Mouse (Mus musculus): ENCODE results near the gene Zbtb25.

Zbtb25 gene

DNA sequence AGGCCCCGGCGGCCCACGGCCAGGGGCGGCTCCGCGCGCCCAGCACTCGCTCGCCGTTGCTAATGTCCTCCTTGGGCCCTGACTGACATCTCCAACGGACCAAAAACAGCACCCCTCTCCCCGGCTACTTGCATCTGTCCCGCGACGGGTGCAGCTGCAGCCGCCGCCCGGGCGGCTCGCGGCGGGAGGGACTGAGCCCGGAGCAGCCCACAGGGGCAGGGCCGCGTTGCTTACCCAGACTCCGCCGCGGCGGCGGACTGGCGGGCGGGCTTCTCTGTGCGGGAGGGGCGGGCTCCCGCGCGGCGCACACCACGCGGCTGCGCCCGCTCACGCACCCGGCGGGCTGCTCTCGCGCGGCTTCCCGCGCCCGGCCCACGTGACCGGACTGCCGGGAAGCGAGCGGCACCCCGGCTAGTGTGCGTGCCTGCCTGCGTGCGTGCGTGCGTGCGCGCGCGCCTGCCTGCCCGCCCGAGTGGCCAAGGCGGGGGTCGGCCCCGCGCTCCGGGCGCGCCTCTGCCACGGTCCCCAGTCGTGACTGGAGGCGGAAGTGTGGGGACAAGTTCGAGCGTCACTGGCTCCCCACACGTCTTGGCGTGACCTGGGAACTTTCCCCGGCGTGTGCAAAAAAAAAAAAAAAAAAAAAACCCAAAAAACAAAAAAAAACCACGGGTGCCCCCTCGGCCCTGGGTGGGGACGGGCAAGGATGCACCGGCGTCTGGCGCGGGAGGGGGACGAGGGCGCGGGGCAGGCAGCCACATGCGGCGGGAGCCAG, at the start of gene Zbtb25:
Gene Zbtb25, minus strand, starts transcription at position 397 of the 772 bp plus-strand sequence.
- DNase-seq = peak; percentile 80

DNA sequence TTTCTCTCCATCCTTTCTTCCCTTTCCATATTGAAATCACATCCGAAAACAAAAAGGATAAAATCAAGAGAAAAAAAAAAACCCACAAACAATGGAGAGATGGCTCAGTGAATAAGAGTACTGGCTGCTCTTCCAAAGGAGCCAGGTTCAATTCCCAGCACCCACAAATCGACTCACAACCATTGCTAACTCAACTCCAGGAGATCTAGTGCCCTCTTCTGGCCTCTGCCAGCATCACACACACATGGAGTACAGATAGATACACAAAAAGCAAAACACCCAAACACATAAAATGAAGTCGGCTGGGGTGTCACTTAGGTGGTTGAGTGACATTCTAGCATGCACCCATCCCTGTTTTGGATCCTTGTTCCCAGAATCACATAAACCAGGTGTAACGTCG, 48.9 kb upstream of the Zbtb25 start:
- DNase-seq = no peak

DNA sequence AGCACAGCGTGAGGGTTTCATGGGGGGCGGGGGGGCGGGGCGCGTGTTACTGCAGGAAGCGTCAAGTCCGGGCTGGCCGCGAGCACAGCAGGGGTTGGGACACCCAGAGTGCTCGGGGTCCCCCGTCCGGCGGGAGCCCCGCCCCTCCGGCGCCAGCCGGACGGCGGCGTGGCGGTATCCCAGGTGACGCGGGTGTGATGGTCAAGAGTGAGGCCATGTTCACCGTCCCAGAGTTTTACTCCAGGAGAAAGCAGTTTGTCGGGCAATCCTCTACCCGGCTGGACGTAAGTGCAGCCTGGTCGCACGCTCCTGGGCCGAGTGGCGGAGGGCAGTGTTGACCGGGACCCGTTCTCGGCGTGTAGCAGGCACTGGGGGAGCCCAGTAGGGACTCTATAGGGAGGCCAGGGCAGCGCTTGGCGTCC, 48.0 kb upstream of the Zbtb25 start, which contains the start of gene Ppp1r36:
Gene Ppp1r36, plus strand, starts transcription at position 106 of the 422 bp plus-strand sequence.
- DNase-seq = peak; percentile 46

DNA sequence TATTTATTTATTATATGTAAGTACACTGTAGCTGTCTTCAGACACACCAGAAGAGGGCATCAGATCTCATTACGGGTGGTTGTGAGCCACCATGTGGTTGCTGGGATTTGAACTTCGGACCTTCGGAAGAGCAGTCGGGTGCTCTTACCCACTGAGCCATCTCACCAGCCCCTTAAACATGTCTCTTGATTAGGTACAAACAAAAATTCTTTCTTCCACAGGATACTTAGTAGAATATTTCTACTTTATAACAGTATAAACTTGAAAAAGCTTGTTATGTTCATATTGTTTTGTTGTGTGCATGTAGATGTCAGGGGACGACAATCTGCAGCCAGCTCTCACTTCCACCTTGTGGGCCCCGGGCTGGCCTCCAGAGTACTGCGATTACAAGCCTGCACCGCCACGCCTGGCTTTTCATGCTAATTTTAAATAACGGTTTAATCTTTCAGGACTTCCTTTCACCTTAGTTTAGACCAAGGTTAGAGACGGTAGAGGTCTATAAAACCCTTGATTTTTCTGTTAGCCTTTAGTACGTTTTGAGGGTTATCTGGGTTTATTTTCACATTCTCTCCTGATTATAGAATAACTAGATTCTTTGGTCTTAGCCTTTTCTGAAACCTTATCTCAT, 46.1 kb upstream of the Zbtb25 start:
- no peak for DNase-seq

DNA sequence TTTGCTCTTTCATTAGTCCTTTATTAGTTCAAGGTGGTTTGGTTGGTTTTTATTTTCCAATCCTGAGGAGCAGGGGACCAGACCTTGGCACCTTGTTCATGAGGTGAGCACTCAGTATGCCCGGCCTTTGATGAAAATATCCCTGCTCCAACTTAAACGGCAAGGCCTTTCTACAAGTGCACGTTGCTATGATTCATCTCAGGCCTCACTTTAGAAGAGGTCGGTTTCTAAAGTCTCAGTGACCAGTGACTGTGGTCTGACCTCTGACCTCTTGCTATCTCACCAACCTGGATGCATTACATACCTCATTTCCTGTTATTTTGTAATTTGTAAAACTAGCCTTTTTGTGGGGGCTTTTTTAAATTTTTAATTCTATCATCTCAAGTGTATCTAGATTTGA, 39.8 kb upstream of the Zbtb25 start:
- DNase-seq = no peak

DNA sequence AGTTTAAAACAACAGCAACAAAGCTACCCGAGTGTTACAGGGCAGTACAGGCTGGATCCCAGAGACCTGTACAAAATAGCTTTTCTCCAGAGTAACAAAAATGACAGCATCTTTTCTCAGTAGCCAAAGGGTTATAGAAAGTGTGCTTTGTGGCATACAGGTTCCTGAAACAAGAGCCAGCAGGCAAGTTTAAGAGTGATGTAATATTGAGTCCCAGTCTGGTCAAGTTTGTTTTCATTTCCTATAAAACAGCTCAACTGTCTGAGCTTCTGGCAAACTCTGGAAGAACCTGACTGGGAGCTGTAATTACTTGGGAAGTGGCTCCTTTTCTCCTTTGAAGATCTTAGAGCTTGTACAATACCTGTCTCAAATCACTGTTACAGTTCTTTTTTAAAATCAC, 37.8 kb upstream of the Zbtb25 start:
- no peak for DNase-seq

DNA sequence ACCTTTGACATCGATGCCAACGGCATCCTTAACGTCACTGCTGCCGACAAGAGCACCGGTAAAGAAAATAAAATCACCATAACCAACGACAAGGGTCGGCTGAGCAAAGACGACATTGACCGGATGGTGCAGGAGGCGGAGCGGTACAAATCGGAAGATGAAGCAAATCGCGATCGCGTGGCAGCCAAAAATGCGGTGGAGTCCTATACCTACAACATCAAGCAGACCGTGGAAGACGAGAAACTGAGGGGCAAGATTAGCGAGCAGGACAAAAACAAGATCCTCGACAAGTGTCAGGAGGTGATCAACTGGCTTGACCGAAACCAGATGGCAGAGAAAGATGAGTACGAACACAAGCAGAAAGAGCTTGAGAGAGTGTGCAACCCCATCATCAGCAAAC, 36.6 kb upstream of the Zbtb25 start:
- DNase-seq = peak; percentile 7

DNA sequence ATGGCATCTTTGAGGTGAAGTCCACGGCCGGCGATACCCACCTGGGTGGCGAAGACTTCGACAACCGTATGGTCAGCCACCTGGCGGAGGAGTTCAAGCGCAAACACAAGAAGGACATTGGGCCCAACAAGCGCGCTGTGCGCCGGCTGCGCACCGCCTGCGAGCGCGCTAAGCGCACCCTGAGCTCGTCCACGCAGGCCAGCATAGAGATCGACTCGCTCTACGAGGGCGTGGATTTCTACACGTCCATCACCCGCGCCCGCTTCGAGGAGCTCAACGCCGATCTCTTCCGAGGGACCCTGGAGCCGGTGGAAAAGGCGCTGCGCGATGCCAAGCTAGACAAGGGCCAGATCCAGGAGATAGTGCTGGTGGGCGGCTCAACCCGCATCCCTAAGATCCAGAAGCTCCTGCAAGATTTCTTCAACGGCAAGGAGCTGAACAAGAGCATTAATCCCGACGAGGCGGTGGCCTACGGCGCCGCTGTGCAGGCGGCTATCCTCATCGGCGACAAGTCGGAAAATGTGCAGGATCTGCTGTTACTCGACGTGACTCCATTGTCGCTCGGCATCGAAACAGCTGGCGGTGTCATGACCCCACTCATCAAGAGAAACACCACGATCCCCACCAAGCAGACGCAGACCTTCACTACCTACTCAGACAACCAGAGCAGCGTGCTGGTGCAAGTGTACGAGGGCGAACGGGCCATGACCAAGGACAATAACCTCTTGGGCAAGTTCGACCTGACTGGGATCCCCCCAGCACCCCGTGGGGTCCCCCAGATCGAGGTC, 36.0 kb upstream of the Zbtb25 start:
- peak; percentile 49 for DNase-seq

DNA sequence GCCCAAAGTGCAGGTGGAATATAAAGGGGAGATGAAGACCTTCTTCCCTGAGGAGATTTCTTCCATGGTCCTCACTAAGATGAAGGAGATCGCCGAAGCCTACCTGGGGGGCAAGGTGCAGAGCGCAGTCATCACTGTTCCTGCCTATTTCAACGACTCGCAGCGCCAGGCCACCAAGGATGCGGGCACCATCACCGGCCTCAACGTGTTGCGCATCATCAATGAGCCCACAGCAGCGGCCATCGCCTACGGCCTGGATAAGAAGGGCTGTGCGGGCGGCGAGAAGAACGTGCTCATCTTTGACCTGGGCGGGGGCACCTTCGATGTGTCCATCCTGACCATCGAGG, 35.4 kb upstream of the Zbtb25 start:
- DNase-seq = no peak

DNA sequence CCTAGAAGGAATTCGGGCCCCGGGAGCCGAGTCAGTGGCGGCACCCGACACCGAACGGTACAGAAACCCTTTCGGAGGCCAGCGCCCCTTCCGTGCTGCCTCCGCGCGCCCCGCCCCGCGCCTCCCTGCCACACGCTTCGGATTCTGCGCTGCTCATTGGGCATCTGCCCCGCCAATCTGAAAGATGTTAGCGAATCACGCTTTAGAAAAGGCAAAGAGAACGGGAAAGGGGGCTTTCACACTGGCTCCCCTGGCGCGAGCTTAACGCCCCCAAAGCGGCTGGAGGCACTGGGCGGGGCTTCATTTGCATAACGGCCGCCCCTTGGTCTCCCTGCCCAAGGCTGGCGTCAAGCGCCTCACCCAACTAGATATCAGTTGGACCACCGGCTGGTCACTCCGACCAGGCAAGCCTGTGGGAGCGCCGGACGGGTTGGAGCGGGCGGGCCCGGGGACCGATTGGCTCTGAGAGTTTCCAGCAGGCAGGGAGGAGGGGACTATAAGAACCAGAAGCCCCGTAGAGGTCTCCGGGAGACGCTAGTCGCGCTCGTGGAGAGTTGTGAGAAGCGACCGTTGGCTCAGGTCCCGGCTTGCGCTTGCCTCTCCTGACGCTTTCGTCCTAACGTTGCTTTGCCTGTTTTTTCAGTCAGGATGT, 34.6 kb upstream of the Zbtb25 start, which contains the start of gene Hspa2:
Gene Hspa2, plus strand, starts transcription at position 291 of the 652 bp plus-strand sequence.
- peak; percentile 100 for DNase-seq

DNA sequence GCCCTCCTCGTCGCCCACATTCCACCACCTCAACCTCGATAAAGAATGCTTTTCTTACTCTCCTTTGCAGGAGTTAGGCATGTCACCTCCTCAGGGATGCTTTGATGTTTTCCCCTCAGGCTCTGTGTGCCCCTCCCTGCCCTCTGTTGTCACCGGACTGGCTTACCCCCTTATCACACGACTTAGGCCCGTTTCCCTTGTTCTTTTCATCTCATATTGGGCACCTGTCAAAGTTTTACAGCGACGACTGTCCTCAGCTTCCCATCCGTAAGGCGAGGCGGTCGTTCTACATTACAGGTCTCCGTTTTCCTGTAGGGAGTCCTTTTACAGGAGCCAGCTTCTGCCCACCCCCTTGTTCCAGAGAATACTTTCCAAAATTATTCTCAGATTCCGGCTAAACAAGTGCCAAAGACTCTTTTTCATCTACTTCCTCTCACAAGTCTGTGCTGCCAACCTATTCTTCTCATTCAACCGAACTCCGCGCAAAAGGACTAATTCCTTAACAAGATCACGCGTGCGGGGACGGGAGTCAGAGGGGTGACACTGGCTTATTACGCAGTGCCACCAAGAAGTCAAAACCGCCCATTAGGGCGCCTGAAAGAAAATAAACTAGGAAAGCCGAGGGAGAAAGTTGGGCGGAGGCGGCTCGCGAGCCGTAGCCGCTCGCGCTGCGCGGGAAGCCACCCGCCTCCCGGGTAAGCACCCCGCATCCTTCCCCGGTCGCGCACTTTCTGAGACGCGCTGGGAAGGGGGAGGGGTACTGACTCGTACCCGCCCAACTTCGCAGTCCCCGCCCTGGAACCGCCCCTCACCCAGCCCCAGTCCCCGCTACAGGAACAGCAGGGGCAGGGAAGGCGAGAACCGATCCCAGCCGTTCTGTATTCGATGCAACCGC, 33.8 kb upstream of the Zbtb25 start:
- no peak for DNase-seq

DNA sequence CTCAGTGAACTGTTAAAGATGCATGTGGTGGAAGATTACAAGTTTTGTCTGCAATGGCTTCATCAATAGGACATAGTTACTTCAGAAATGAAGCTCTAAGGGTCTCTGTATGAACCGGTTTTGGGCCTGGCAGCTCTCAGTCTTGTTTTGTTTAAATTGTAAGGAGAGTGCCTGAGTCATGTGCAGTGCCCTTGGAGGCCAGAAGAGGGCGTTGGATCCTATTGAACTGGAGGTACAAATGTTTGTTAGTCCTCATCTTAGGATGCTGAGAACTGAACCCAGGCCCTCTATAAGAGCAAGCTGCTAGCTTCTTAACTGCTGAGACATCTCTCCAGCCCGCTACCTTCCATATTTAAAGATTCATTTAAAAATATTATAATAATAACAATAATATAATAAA, 32.3 kb upstream of the Zbtb25 start:
- DNase-seq = no peak

DNA sequence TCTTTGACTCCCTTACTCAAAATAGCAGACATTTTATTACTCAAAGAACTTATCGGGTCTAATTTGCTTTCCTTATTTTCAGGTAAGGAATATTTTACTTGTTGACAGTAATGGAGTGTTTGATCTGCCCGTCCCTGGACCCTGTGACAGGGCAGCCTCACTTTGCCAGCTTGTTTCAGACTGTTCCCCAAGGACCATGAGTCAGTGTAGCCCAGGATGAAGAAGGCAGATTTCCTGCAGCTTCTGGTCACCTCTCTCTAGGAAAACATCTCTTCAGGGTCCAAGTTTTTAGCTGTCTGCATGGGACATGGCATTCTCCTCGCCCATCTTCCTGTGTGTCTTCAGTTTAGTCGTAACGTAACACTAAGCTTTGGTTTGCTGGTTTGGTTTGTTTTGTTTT, 27.9 kb upstream of the Zbtb25 start:
- DNase-seq = no peak

DNA sequence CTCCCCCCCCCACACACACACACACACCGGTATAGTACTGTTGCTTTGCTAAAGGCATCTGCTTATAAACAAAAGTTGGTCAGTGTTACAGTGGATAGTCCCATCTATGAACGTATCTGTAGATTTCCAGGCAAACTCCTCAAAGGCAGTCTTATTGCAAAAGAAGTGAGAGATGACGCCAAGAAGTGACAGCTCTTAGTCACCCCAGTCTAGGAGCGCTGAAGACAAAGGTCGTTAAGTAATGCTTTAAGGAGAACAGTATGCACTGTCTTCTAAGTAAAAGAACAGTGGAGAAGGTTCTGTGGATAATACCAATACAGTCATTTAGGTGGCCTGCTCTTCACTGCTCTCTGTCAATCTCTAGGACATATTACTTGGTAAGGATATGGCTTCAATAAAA, 23.6 kb upstream of the Zbtb25 start:
- no peak for DNase-seq

DNA sequence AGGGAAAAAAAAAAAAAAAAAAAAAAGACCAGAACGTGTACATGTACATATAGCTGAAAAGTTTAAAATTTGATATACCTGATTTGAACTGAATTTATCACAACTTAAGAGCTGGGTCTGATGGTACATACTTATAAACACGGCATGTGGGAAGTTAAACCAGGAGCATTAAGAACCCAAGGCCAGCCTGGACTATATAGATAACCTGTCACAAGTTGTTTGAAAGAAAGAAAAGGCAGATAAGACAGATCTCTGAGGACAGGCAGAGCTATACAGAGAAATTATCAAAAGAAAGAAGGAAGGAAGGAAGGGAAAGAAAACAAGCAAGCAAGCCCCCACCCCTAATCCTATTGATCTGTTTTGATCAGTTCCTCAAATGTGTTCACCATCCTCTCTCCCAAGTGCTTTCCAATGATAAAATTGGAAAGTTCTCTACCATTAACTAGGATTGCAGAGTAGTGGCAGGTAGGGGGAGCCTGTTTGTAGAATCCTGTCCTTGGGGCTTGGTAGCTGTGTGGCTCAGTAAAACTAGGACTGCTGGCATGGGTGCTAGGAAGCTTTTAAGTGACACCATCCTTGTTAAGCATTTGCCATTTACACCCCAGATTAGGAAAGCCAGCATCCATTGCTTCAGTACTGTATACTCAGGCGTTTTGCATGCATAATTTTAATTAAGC, 22.3 kb upstream of the Zbtb25 start:
- DNase-seq = no peak

DNA sequence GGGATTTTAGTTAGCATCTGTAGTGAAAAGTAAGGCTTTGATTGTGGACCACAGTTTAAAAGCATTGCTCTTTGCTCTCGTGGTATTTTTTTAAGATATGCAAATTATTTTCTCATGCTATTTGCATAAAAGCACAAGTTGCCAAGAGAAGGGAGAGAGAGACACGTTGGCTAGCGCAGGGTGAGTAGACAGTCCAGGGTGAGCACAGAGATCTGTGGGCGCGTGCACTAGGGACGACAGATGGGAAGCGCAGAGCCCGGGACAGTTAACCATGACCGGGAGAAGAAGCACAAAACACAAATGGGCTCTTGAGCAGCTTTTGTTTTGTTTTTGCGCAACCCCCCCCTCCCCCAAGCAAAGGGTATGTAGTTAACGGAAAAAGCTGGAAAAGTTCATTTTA, 19.4 kb upstream of the Zbtb25 start:
- no peak for DNase-seq

DNA sequence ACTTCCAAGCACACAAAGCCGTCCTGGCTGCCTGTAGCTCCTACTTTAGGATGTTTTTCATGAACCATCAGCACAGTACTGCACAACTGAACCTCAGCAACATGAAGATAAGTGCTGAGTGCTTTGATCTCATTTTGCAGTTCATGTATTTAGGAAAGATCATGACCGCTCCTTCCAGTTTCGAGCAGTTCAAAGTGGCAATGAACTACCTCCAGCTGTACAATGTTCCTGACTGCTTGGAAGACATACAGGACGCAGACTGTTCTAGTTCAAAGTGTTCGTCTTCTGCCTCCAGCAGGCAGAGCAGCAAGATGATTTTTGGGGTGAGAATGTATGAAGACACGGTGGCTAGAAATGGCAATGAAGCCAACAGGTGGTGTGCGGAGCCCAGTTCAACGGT, 15.9 kb upstream of the Zbtb25 start:
- no peak for DNase-seq

DNA sequence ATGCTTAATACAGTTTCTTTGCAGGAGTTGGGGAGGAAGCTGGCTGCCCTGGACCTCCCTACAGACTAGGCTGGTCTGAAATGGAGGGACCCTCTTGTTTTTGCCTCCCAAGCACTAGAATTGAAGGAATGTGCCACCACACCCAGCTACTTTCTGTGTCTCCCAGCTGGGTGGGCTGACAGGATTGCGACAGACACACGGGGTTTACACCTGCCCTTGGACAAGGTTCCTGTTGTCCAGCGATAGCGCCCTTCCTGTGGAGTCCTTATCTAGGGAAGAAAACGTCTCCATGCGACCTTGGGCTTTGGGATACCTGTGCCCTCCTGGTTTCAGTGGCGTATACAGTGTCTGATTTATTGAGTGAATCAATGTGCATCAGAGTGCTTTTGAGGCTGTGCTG, 10.7 kb upstream of the Zbtb25 start:
- no peak for DNase-seq

DNA sequence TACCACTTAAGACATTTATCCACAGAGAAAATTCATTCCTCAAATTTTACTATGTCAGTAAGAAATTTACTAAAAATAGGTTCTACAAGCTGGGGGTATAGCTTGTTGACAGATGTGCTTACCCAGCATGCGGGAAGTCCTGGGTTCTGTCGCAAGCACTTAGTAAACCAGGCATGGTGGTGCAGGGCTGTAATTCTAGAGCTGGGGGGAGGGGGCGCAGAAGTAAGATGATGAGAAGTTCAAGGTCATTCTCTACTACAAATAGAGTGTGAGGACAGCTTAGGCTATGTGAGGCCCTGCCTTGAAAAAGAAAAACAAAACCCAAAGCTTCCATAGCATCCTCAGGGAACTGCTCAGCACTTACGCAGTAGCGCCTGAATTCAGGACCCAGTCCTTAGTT, 9.2 kb upstream of the Zbtb25 start:
- DNase-seq = no peak

DNA sequence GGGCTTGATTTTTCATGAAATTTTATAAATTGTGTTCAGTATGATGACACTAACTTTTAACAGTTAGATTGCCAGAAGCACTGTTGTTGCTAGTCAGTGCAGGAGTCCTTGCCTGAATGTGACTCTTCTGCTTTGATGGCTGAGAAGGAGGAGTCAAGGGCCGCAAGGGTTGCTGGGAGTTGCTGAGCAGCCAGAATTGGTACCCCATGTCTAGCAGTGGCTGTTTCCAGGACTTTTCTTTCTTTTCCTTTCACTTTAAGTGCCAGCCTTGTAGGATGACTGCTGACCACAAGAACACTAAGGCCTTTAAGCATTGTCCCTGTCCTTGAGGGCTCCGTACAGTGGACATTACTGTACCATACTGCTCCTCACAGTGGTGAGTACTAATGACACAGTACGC, 8.3 kb upstream of the Zbtb25 start:
- DNase-seq = no peak

DNA sequence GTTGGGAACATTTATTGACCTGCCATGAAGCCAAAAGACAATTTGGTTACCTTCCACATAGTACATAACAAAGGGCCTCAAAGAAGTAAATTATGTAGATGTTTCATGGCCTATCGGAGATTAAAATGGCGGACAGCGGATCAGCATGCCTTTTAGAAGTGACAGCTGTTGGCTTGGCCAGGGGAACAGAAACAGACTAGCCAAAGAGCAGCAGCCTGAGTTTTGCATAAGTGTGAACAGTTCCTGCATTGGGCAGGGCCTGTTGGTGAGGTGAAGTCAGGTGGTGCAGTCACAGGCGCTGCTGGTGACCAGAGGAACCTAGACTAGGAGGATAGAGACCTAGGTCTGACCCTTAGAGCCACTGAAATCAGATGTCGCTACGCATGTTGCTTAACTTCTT, 7.7 kb upstream of the Zbtb25 start:
- DNase-seq = no peak

DNA sequence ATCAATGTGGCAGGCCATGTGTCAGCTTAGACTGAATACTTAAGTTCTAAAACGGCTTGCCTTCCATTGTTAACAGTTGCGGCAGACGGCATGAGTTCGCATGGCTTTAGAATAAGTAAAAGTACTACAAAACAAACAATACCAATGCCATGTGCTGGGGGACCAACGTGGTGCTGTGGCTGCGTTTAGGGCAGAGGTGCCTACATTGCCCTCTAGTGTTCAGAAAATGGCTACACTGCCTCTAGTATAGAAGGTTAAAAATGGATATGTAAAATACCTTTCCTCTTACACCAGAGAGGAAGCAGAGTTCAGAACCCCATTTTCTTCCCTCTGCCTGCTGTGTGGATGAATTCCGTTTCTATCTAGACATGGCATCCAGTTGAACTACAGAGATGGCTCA, 7.2 kb upstream of the Zbtb25 start:
- peak; percentile 23 for DNase-seq
